Mouse (Mus musculus) thymus, postnatal 36 days (tissue): ENCODE results near the gene Bcl6b.

ENCODE experiments used
- DNase-seq, 2 experiments: peaks; one replicate each; pipeline ENCODE4 v3.0.0; 2022; ENCODE audit warnings: mixed read lengths in 2 of 2

Bcl6b gene

GRCm38 (mm10) chr11:70229260-70230010 lies at the start of gene Bcl6b:
Gene Bcl6b, minus strand, starts transcription at chr11:70229798.
- peak in 1 of 2 experiments; percentile 45 for DNase-seq

- no peak for DNase-seq
Measured at GRCm38 (mm10) chr11:70278961-70279360, 49.4 kb upstream of the Bcl6b start.

GRCm38 (mm10) chr11:70271641-70272040 lies 42.0 kb upstream of the Bcl6b start:
- DNase-seq = no peak

DNA sequence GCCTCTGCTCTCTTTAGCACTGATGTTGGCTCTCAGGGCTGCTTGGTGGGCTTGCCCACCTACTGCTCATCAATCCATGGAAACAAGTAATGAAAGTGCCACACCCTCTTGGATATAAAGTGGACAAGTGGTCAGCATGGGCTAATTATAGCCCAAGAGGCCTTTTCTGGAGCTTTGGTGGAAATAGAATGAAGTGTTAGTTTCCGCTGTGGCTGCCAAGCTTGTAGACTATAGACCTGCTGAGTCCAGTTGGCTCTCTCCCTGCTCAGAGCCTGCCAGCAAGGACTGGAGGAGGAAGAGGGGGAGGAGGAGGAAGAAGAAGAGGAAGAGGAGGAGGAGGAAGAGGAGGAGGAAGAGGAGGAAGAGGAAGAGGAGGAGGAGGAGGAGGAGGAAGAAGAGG lies 36.8 kb upstream of the Bcl6b start:
- no peak for DNase-seq

- DNase-seq = no peak
Measured at GRCm38 (mm10) chr11:70265819-70266218, 36.2 kb upstream of the Bcl6b start.

- peak; percentile 49 to 70 for DNase-seq
Measured at GRCm38 (mm10) chr11:70265252-70265651, 35.7 kb upstream of the Bcl6b start.

- no peak for DNase-seq
Measured at GRCm38 (mm10) chr11:70259035-70259434, 29.4 kb upstream of the Bcl6b start.

- no peak for DNase-seq
Measured at GRCm38 (mm10) chr11:70254931-70255531, 25.4 kb upstream of the Bcl6b start, which contains the start of gene Alox12. Gene Alox12, minus strand, starts transcription at chr11:70255353.

DNA sequence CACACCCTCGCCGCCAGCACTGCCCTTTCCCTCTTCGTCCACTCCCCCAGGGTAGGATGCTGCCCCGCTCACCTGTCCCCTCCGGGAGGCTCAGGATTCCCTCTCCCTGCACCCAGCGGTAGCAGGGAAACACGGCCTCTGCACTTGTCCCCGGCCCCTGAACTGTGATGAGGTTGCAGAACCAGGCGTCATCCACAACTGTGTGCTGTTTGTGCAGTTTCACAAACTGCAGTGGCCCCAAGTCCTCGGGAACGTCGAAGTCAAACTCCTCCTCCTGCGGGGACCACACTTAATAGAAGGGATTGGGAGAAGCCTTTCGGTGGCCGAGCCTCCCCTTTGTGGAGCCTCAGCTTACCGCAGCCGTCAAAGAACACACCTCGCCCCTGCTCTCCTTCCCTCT lies 24.7 kb upstream of the Bcl6b start:
- DNase-seq = no peak

DNA sequence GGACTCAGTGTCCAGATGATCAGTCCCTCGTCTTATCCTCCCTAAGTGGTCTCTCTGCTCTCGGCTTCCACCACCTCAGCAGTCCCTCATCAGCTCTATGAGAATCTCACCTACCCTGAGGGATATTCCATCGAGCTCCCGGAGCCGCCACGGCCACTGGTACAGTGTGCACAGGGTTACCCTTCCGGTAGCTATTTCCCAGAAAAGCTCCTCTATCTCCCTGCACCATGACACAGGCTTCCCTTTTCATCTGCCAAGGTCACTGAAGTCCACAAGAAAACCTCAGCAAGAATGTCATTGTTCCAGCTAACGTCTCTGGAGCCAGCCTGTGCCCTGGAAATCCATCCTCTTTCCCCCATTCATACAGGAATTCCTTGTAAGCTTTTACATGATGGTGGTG lies 22.3 kb upstream of the Bcl6b start:
- no peak for DNase-seq

- no peak for DNase-seq
Measured at GRCm38 (mm10) chr11:70250150-70250549, 20.6 kb upstream of the Bcl6b start.

DNA sequence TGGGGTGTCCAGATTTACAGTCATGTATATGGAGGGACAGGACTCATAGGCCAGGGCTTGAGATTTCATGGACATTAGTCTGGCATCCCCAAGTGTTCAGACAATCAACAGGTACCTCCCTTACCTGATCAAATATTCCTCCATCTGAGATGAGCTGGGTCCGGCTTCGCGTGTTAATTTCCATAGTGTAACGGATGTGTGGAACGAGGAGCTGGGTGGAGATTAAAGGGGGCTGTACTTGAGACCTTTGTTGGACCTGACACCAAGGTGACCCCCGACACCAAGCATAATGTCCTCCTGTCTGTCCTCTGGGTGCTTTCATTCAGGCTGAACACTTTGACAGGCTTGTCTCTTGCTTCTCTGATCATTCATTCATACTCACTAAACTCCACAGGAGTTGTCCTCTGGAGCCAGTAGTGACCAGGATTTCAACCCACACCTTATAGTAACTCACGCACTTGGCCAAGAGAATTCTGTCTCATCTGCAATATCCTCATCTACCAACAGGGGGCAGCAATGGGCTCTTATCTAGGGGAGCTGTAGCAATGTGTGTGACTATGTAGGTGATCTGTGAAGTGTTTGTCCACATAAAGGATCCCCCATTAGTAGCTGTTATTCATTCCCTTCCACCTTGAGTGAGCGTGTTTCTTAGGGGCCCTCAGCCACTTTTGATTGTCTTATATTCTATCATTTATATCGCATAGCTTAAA lies 17.7 kb upstream of the Bcl6b start:
- peak; percentile 56 to 69 for DNase-seq

DNA sequence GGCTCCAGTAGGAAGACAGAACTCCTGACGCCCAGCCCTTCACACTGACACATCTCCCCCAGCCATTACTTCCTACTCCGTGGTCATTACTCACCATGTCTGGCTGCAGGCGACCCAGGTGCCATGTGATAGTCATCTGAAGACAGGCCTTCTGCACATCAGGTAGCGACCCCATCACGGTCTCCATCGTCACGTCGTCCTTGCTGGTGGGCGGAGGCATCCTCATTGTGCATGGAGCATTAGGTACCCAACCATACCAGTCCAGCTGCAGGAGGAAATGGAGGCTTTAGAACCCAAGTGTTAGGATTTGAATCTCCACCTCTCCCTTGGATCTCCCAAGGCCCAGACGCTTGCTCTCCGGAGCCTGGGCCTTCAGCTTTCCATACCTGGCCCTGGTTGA lies 13.0 kb upstream of the Bcl6b start:
- DNase-seq = no peak

DNA sequence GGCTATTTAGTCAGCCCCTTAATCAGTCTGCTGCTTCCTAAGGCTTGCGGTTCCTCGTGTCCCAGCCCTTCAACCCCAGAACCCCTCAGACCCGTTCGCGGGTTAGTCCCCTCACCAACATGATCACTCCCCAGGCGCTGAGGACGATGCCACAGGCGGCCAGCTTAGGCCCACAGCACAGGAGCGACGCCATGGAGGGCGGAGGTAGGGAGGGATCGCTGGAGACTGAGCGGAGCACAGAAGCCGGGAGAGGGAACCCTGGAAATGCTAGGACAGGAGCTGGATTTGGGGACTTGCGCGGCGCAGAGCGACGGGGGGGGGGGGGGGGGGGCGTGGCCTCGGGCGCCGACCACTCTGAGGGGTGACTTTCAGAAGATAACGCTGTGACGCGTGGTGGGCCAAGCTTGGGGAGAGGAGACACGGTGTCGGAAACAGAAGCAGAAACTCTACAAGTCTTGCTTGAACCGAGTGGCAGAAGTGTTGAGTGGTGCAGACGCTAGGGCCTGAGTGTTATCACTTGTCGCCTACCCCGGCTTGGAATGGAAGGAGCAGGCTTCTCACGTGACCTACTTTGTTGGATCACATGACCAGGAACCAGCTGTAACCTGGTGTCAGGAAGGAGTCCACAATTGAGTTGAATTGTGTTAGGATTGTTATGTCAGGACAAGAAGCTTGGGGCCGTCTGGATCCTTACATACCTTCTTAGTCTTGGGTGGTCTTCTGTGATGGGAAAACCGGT lies 10.1 kb upstream of the Bcl6b start, which contains the start of the genes Gm21988 and Rnasek:
Gm21988 (minus strand) TSS at position 290 of the 739 bp plus-strand sequence.
Rnasek (minus strand) TSS at position 302 of the 739 bp plus-strand sequence.
- DNase-seq = peak; percentile 69 to 80

DNA sequence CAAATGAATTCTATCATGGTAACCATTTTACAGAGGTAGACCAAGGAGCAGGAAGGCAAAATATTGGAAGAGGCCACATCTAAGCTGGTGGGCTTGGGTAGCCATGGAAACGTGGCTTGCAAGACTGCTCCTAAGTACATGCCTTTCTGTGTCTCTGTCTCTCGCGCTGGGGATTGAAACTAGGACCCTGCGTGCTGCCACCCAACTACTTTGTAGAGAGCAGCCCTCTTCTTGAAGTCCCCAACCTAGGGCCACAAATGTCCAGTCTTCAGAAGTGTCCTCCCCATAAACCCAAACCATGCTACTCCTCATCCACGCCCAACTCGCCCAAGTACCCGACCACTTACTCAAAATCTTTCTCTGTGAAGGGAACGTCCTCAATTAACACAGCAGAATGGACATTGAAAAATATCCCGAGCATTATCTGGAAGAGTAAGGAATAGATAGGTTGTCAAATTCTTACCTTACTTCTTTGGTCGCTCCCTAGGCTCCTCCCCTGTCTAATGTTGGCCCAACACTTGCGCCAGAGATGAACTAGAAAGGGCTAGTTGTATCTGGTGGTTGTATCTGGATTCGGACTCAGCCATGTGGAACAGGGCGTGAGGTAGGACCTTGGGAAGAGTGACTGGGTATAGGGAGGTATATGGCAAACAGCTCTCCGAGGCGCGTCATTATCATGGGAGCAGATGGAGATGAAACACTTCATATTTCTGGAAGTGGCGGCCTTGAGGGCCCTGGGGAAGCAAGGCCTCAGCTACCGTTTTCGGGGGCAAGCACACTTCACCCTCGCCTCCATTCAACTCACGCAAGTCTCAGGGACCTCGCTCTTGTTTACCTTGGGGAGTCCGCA lies 9.2 kb upstream of the Bcl6b start:
- peak in 1 of 2 experiments; percentile 17 for DNase-seq

DNA sequence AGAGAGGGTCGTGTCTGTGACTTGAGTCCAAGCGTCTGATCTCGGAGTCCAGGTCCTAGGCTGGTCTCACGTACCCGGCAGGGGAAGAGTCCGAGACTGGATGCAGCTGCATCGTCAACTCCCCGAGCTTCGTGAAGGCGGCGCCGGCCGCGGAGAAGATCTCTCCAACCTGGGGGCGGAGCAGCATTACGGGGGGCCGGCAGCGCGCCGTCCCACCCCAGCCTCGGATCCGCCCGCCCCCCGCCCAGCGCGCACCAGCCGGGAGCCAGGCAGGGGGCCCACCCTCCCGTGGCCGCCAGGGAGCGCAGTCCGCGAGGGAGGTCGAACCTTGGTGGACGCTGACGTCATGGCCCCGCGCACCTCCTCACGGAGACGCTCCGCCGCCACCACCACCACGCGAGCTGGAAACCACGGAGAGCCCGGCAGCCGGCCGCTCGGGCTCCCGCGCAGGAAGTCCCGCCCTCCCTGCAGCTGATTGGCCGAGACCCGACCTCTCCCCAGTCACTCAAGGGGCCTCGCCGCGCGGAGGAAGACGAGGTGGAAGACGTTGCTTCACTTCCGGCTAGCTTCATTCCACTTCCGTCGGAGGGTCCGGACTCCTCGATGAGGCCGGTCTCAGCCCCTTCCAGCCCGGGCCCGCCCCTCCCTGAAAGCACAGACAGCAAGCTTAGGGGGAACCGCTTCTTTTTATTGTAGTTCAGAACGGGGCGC lies 8.0 kb upstream of the Bcl6b start, which contains the start of gene 0610010K14Rik:
0610010K14Rik (minus strand) TSS at position 458 of the 711 bp plus-strand sequence.
- peak; percentile 98 for DNase-seq

GRCm38 (mm10) chr11:70236717-70237116 lies 7.1 kb upstream of the Bcl6b start:
- DNase-seq = peak in 1 of 2 experiments; percentile 24

DNA sequence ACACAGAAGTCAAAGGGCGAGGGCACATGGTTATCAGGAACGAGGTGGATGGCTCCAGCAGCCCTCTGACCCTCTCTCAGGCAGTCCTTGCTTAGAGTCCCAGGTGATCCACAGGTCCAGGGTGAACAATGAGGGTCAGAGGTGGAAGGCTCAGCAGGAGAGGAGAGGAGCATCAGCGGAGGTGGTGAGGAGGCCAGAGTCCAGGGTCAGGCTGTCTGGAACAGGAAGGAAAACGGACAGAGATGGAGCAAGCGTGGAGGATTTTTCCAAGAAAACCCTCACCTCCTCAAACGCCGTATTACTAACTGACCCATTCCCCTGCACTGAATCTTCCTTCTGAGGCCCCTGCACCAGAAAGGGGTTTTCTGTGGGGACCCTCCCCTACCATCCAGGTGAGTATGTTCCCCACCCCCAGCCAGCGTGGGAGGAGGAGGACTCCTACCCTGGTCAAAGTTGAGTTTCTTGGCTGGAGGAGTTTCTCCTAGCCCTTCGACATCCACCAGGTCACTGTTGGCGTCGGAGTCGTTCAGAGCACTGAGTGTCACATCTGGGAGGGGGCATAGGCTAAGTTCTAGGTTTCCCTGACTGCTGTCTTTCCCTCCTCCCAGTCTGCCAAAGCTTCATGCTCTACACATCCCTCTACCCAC lies 5.8 kb upstream of the Bcl6b start:
- DNase-seq = no peak

DNA sequence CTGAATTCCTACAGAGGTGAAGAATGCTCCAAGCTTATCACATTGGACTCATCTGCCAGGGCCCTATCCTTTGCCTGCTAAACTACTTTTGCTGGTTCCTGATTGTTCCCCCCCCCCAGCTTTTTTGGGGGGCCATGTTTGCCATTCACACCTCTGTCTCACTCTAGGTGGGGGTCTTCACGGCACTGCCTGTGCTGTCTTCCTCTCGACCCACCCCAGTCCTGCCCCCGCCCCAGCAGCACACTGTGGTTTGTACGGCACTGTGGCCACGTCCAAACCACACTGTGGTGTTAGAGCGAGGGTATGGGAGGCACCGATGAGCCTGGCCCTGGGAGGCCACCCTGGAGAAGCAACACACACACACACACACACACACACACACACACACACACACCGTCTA lies 4.9 kb upstream of the Bcl6b start:
- DNase-seq = no peak

- no peak for DNase-seq
Measured at GRCm38 (mm10) chr11:70234037-70234436, 4.4 kb upstream of the Bcl6b start.

- DNase-seq = no peak
Measured at GRCm38 (mm10) chr11:70233016-70233415, 3.4 kb upstream of the Bcl6b start.
